Mouse (Mus musculus): ENCODE data around the gene Il22ra1. TPM values are rescaled to one million over a fixed set of nuclear protein-coding genes. Genes with fewer than 3 reads are reported as not detected.
A peak's percentile ranks its signal among the peaks of the same experiment; 100 is the strongest.
"Not testable (repeated sequence)": the region's sequence is repeated elsewhere in the genome, so short reads cannot be mapped to it uniquely, and the experiment has no call there.

Il22ra1 gene
- total RNA-seq, 2 experiments from 2014 or later = 0.14 TPM; not detected in 1

DNA sequence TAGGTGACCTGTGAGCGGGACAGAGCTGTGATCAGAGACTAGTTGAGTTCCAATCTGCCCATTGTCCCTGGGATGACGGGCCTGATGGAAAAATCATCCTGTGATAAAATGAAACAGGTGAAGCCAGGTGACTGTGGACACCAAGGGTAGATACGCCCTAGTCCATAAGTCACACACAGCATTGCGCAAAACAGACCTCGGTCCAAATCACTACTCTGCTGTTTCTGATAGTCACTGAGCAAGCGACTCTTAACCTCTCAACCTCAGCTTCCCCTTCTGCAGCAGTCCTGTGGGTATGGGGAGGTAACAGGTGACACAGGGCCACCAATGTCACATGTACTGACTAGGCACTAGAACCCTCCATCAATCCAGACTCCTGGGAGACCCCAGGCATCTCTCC, 21.9 kb upstream of the Il22ra1 start:
- Histone ChIP-seq H3K4me3 (no peak overlapping the region), H3K27ac (no peak overlapping the region)
- intact Hi-C loops (cut with DNase I) = no loop called here
- TF ChIP-seq CTCF (IDR thresholded peaks at IDR 0.05) = no peak
- no peak for DNase-seq (ENCODE audit: extremely low spot score in 1 of 2, low spot score in 2 of 2)

- intact Hi-C loops (cut with DNase I) = loop anchor here (2.0 kb wide), 1 partner anchor 62 kb away; no protein-coding TSS in a partner anchor
- H3K4me3 ChIP-seq = no peak overlapping the region
- no peak overlapping the region for H3K27ac ChIP-seq
- DNase-seq (ENCODE audit: extremely low spot score in 1 of 2, low spot score in 2 of 2) = peak; percentile 52 to 73
- TF ChIP-seq CTCF (IDR thresholded peaks at IDR 0.05) = peak; percentile 82
Measured at GRCm38 (mm10) chr4:135709072-135709564, 18.9 kb upstream of the Il22ra1 start.

DNA sequence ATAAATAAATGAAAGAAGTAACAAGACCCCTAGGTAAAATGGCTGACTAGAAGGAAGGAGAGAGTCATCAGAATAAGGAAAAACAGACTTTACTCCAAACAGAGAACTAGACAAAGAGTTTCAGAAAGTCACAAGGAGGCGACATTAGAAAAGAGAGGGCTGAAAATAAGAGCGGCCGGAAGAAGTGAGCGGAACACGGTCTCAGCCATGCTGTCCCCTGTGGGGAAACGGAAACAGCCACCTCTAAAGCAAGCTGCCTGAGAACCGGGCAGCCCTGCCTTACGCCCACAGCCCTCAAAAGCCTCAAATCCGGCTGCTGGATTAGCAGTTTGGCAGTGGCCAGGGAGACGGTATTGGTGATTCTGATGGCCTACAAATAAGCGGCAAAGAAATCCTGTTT, 18.4 kb upstream of the Il22ra1 start:
- Histone ChIP-seq H3K27ac (no peak overlapping the region), H3K4me3 (no peak overlapping the region)
- DNase-seq (ENCODE audit: extremely low spot score in 1 of 2, low spot score in 2 of 2) = no peak
- intact Hi-C loops (cut with DNase I) = loop anchor here (2.0 kb wide), 1 partner anchor 61 kb away; no protein-coding TSS in a partner anchor
- no peak for TF ChIP-seq CTCF (IDR thresholded peaks at IDR 0.05)

- intact Hi-C loops (cut with DNase I) = no loop called here
- TF ChIP-seq CTCF (IDR thresholded peaks at IDR 0.05) = no peak
- Histone ChIP-seq H3K27ac (no peak overlapping the region), H3K4me3 (no peak overlapping the region)
- DNase-seq (ENCODE audit: extremely low spot score in 1 of 2, low spot score in 2 of 2) = no peak
Measured at GRCm38 (mm10) chr4:135710392-135710791, 17.6 kb upstream of the Il22ra1 start.

GRCm38 (mm10) chr4:135714776-135715175, 13.2 kb upstream of the Il22ra1 start:
- Histone ChIP-seq H3K4me3 (no peak overlapping the region), H3K27ac (no peak overlapping the region)
- no peak for TF ChIP-seq CTCF (IDR thresholded peaks at IDR 0.05)
- DNase-seq (ENCODE audit: extremely low spot score in 1 of 2, low spot score in 2 of 2) = peak in 1 of 2 experiments; percentile 32
- intact Hi-C loops (cut with DNase I) = no loop called here

GRCm38 (mm10) chr4:135716438-135716837, 11.5 kb upstream of the Il22ra1 start:
- DNase-seq (ENCODE audit: extremely low spot score in 1 of 2, low spot score in 2 of 2); intact Hi-C loops (cut with DNase I); H3K4me3 ChIP-seq; H3K27ac ChIP-seq: not testable (repeated sequence)

DNA sequence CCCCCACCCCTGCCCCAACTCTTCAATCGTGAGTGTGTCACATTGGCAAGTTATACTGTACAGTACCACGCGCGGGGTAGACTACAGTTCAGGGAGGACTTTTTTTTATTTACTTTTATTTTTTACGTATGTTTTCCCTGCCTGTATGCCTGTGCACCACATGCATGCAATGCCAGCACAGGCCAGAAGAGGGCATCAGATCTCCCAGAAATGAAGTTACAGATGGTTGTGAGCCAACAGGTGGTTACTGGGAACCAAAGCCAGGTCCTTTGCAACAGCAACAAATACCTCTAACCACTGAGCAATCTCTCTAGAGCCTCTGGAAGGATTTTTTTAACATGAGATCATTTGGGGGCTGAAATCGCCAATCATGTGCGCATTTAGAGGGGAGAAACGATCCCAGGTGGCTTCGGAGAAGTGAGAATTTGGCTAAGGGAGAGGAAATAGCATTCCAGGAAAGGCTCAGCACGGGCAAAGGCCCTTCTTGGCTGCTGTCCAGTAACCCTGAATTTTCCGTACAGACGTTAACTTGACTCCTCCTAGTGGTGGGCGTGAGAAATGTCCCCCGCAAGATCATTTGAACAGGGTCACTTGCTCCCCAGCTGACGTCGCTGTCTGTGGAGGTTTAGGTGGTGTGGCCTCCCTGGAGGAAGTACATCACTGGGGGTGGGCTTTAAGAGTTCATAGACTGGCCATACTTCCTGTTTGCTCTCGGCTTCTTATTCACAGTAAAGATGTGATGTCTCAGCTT, 5.3 kb upstream of the Il22ra1 start:
- Histone ChIP-seq H3K27ac (no peak overlapping the region), H3K4me3 (no peak overlapping the region)
- TF ChIP-seq CTCF (IDR thresholded peaks at IDR 0.05) = no peak; the same call in none of the 2 replicates
- intact Hi-C loops (cut with DNase I) = no loop called here
- DNase-seq (ENCODE audit: extremely low spot score in 1 of 2, low spot score in 2 of 2) = no peak

GRCm38 (mm10) chr4:135726416-135726815, 1.6 kb upstream of the Il22ra1 start:
- Histone ChIP-seq H3K27ac (no peak overlapping the region), H3K4me3 (no peak overlapping the region)
- no peak for TF ChIP-seq CTCF (IDR thresholded peaks at IDR 0.05)
- no peak for DNase-seq (ENCODE audit: extremely low spot score in 1 of 2, low spot score in 2 of 2)
- intact Hi-C loops (cut with DNase I) = no loop called here

DNA sequence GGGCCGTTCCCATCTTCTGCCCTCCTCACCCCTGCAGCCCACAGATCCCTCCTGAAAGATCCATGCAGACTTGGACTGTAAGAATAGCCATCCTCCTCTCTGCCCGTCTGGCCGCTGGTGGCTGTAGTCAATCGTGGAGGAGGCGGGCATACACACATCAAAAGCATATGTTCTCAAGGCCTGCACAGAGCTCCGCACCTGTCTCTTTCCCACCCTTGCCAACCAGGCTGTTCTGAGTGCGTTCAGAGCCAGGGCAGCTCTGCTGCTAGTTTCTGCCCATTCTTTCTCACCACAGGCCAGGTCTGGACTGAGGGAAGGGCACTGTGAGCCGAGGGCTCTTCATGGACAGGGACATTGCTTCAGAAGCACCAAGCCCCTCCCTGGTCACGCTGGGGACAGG, 2.2 kb downstream of the Il22ra1 start:
- no peak for TF ChIP-seq CTCF (IDR thresholded peaks at IDR 0.05)
- intact Hi-C loops (cut with DNase I) = no loop called here
- no peak for DNase-seq (ENCODE audit: extremely low spot score in 1 of 2, low spot score in 2 of 2)
- Histone ChIP-seq H3K27ac (no peak overlapping the region), H3K4me3 (no peak overlapping the region)

- no peak for DNase-seq (ENCODE audit: extremely low spot score in 1 of 2, low spot score in 2 of 2)
- H3K27ac ChIP-seq = no peak overlapping the region
- TF ChIP-seq CTCF (IDR thresholded peaks at IDR 0.05) = no peak
- no peak overlapping the region for H3K4me3 ChIP-seq
- intact Hi-C loops (cut with DNase I) = no loop called here
Measured at GRCm38 (mm10) chr4:135730951-135731350, 3.0 kb downstream of the Il22ra1 start.

- Histone ChIP-seq H3K4me3 (no peak overlapping the region), H3K27ac (no peak overlapping the region)
- peak; percentile 37 to 46 for DNase-seq (ENCODE audit: extremely low spot score in 1 of 2, low spot score in 2 of 2)
- peak; percentile 21 for TF ChIP-seq CTCF (IDR thresholded peaks at IDR 0.05)
- intact Hi-C loops (cut with DNase I) = no loop called here
Measured at GRCm38 (mm10) chr4:135733901-135734300, 5.9 kb downstream of the Il22ra1 start.

DNA sequence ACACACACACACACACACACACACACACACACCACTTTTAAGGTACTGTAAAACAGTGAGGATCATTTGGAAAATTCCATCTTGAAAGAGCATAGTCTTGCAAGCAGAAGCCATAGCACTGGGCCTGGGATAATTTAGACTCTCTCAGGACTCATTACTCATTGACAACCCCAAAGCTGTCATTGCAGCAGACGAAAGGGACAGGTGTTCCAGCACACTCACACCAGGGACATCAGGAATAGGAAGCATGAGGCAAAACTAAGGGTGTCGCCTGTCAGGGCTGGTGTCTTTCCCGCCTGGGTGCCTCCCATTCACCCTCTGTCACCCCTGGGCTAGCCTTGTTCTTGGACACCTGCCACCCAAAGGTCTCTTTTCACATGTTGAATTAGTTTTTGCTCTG, 8.9 kb downstream of the Il22ra1 start:
- TF ChIP-seq CTCF (IDR thresholded peaks at IDR 0.05) = no peak
- Histone ChIP-seq H3K27ac (no peak overlapping the region), H3K4me3 (no peak overlapping the region)
- no peak for DNase-seq (ENCODE audit: extremely low spot score in 1 of 2, low spot score in 2 of 2)
- intact Hi-C loops (cut with DNase I) = no loop called here

- no peak for DNase-seq (ENCODE audit: extremely low spot score in 1 of 2, low spot score in 2 of 2)
- no peak for TF ChIP-seq CTCF (IDR thresholded peaks at IDR 0.05)
- Histone ChIP-seq H3K27ac (no peak overlapping the region), H3K4me3 (no peak overlapping the region)
- intact Hi-C loops (cut with DNase I) = no loop called here
Measured at GRCm38 (mm10) chr4:135738237-135738636, 10.3 kb downstream of the Il22ra1 start.
